Mouse (Mus musculus) ES-Bruce4 (cell line): ENCODE results near the gene Zfyve21.

Source experiments
- CTCF ChIP-seq: IDR thresholded peaks from one replicate; pipeline ENCODE4 v1.8.1; 2011; ENCODE audit warnings: low read depth, low read length
- EP300 ChIP-seq: IDR thresholded peaks from 2 replicates; pipeline ENCODE4 v1.6.1; 2011; ENCODE audit warnings: low read depth, low read length; ENCODE audit not compliant: insufficient read depth
- POLR2A ChIP-seq: IDR thresholded peaks from one replicate; pipeline ENCODE4 v1.8.1; 2011; ENCODE audit warnings: low read length; ENCODE audit not compliant: insufficient read depth

DNA sequence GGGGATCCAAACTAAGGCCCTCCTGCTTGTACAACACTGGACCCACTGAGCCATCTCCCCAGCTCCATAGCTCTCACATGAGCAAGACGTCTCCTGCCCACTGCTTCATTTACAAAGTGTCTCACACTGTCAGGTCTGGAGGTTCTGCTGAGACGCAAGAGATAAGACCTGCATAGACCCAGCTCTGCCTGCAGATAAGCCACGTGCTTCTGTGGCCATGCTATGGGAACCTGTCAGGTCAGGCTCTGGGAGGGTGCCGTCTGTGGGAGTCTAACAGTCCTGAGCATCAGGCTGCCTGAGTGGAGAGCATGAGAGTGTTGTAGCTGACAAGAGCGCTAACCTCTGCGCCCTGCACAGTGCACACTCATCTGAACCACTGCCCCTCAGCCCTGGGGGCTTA, 27.0 kb upstream of the Zfyve21 start:
- no peak for TF ChIP-seq EP300
- TF ChIP-seq CTCF, result no peak
- no peak for TF ChIP-seq POLR2A
